Mouse (Mus musculus): ENCODE measurements around the gene Gm5767.
"Not testable (repeated sequence)": the region's sequence is repeated elsewhere in the genome, so short reads cannot be mapped to it uniquely, and the experiment has no call there.

Gm5767 gene

DNA sequence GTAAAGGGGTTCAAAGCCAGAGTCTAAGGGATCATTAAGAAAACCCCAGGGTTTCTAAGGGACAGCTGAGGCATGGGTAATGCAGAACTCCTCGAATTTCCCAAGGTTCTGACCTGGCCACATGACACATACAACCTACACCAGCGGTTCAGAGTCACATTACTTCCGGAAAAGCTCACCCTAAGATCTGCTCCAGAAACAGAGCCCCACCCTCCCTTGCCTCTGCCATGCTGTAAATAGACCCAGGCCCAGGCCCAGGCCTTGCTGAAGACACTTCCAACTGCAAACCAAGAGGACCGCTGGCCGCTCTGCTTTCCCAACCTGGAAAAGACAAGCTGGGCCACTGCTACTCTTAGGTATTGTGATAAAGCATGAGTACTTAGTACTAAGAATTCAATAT is 34.3 kb downstream of the Gm5767 start:
- DNase-seq (ENCODE audit: low spot score): no peak

DNA sequence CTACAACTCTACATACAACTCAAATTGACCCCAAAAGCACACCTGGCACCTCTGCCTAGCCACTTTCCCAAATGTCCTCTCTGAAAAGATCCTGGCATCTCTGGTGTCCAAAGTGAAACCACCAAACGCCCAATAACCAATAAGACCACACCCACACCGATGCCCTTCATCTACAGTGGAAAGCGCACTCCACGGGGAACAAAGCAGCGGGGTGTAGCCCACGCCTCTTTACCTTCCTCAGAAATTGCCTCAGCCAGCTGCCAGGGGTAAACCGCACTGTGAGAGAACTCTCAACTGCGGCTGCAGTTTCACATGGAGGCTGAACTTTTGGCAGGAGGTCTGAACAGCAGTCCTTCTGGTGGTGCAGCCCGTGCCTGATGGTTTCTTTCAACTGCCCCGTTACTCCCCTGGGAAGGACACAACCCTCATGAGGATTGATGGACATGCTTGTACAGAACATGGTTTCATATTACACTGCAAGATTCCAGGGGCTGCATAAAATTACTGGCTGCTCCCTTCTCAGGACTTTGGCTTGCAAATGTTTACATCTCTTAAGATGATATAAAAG is 35.0 kb downstream of the Gm5767 start:
- no peak for DNase-seq (ENCODE audit: low spot score)

DNA sequence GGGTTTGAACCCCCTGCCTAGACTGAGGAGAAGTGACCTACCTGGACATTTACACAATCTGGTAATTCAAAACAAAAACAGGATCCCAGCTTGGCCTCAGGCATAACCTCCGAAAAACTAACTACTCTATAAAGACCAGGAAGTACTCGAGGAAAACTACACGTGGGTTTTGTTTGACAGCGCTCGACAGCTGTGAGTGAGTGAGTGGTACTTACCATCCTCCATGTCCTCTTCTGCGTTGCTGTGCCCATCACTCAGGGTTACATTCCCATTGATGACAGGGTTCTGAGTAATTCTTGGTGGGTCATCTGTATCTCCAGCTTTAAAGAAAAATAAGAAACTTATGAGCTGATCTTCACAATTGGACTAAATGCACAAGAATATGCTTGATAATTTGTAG is 35.7 kb downstream of the Gm5767 start:
- no peak for DNase-seq (ENCODE audit: low spot score)

DNA sequence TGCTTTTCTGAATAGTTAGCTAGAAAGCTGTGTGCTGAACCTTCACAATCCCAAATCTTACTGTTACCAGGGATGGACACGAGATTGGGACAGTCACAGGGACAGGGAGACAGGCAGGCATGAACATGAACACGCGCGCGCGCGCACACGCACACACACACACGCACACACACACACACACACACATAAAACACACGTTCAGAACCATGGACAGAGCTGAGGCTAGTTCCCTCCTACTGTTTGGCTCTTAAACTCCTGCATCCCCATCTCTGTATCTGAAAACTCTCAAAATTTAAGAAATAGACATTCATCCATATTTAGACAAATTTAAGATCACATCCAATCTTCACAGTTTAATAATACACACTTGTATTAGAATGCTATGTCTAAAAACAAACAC is 37.2 kb downstream of the Gm5767 start:
- DNase-seq (ENCODE audit: low spot score): no peak

DNA sequence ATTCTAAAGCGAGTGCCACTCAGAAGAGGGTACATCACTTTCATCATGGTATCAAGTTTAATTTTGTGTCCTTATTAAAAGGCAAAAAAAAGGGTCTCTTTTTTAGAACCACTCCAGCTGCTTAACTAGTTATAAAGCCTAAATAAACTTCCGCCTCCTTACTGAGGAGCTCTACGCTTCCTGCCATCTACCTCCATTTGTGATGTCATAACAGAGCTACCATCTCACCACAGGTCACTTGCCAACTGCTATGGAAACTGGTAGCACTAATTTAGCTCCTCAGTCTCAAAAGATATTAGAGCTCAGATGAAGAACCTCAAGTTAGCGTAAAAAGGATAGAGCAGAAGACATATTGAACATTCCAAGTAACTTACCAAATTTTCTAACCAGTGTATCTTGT is 39.9 kb downstream of the Gm5767 start:
- no peak for DNase-seq (ENCODE audit: low spot score)

DNA sequence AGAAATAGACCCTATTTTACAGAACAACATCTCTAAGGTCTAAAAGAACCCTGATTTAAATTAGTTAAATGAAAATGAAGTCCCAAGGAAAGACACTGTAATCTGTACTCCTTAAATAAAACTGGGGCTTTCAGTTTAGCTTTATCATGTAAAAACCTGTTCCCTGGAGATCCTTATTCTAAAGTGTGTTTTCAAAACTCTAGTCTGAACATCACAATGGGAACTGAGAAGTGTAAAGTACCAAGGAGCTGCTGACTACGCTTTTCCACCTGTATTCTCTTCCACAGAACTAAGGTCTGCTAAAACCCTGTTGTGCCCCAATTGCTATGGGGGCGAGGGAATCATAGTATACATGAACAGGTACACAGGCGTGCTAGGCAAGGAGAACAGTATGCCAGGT is 43.5 kb downstream of the Gm5767 start:
- DNase-seq (ENCODE audit: low spot score): no peak

DNA sequence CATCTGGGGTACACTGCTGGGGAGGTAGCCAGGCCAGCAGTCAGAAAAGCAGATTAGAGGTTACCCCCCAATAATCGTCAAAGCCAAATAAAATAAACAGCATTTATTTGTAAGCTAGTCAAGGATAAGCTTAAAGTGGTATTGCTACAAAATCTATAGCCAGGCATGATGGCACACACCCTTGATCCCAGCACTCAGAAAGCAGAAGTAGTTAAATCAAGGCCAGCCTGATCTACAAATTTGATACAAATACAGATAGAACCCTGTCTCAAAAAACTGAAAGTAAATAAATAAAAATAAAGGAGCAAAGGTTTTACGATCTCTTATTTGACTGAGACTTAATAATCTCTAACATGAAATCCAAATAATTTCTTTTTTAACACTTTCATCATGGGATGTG is 45.2 kb downstream of the Gm5767 start:
- DNase-seq (ENCODE audit: low spot score): no peak

DNA sequence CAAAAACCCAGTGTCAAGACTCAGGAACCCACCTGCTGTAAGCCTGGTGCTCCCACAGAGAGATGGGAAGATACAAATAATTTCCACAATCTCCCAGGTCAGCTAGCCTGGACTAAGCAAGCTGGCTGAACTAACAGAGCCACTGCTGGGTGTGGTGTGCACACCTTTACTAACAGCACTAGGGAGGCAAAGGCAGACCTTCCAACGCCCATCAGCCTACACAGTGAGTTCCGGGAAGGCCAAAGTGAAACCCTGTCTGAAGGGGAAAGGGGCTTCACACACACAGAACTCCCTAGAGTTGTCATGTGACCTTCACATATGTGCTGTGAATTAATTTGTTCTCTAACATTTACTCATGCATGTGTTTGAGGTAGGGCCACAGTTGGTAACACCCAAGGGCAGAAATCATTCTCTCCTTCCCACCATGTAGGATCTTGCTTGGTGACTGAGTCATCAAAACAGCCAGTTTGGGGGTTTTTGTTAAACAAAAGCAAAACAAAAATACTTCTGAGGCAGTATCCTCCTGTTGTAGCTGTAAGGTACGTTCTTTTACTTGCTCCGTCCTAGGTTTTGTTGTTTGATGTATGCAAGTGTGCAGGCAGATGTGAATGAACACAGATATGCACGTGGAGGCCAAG is 47.7 kb downstream of the Gm5767 start:
- no peak for DNase-seq (ENCODE audit: low spot score)

DNA sequence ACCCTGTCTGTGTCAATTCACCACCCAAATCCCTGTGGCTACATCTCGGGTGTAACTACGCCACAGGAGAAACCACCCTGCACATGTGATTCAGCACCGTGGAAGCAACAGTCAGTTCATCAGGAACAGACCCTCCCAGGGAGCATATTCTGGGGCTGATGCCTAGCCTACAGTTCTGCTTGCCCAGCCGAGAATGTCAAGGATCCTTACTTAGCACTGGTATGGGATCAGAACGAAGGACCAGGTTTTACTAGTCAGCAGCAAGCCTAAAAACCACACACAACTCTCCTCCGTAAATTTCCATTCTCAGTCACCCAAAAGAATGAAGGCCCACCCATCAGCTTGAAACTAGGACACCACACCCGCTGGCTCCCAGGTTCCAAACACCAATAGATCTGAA is 51.1 kb downstream of the Gm5767 start:
- DNase-seq (ENCODE audit: low spot score): no peak

DNA sequence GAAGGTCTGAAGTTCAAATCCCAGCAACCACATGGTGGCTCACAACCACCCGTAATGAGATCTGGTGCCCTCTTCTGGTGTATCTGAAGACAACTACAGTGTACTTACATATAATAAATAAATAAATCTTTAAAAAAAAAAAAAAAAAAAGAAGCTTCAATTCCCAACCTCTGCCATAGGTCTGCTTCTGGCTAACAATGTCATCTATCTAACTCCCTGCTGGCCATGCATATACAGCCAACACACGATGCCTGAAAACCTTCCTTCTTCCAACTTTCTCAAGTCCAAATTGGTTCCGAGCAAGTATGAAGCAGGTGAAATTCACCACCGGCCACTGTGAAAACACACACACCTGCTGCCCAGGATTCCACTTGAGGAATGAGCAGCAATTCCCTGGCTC is 51.9 kb downstream of the Gm5767 start:
- DNase-seq (ENCODE audit: low spot score): not testable (repeated sequence)
